Mouse (Mus musculus) small intestine, adult 2 months (tissue): Measurements from ENCODE around the gene Mrps27. TPM values are rescaled to one million over a fixed set of nuclear protein-coding genes. Genes with fewer than 3 reads are reported as not detected.

Source experiments
- H3K27ac ChIP-seq: fragments of 200-500 bp; 2 replicates; pipeline ENCODE4 v1.5.1; 2012; ENCODE audit warnings: low read depth, low read length, control low read depth, inconsistent platforms; ENCODE audit not compliant: insufficient read depth
- H3K27me3 ChIP-seq: fragments of 200-500 bp; 2 replicates; pipeline ENCODE4 v1.6.1; 2012; ENCODE audit warnings: mild to moderate bottlenecking, moderate library complexity, low read length, inconsistent platforms; ENCODE audit not compliant: control insufficient read depth, insufficient read depth
- H3K36me3 ChIP-seq: fragments of 200-500 bp; 2 replicates; pipeline ENCODE4 v1.6.1; 2012; ENCODE audit warnings: mild to moderate bottlenecking, low read length, control low read depth, inconsistent platforms; ENCODE audit not compliant: control insufficient read depth, insufficient read depth
- H3K4me1 ChIP-seq: fragments of 200-500 bp; 2 replicates; pipeline ENCODE4 v1.6.1; 2012; ENCODE audit warnings: low read length, inconsistent platforms, mixed read lengths; ENCODE audit not compliant: control insufficient read depth, insufficient read depth, insufficient read length
- H3K4me3 ChIP-seq: fragments of 200-500 bp; 2 replicates; pipeline ENCODE4 v1.5.1; 2012; ENCODE audit warnings: low read depth, mild to moderate bottlenecking, control low read depth, inconsistent platforms, low read length, moderate library complexity
- CTCF ChIP-seq: fragments of 200-500 bp; IDR thresholded peaks from 2 replicates; pipeline ENCODE4 v1.5.1; 2012; ENCODE audit warnings: low read depth, mild to moderate bottlenecking, control low read depth, inconsistent platforms, low read length, moderate library complexity, mixed read lengths; ENCODE audit not compliant: insufficient replicate concordance, insufficient read length; ENCODE audit errors: extremely low read depth
- POLR2A ChIP-seq: fragments of 200-500 bp; IDR thresholded peaks from 2 replicates; pipeline ENCODE4 v1.6.1; 2012; ENCODE audit warnings: low read depth, mild to moderate bottlenecking, control low read depth, inconsistent platforms, low read length, moderate library complexity
- WGBS: fragments of 180-500 bp; shearing (Covaris S2); methylation state at CpG from one replicate; pipeline ENCODE4 v1.1.7; 2018; 5-methylcytosine and 5-hydroxymethylcytosine counted together
- polyA plus RNA-seq: library from polyadenylated mRNA; depleted of rRNA; stranded (reverse); fragments of >200 nt; gene quantifications from 2 replicates; pipeline ENCODE4 v1.2.3, GENCODE M21; 2012

The Mrps27 gene
- polyA plus RNA-seq, 1 experiment = 7.8 TPM

- TF ChIP-seq CTCF = no peak
- no peak for TF ChIP-seq POLR2A
- H3K4me1 ChIP-seq = no peaks in the 10 kb centered on the region
Observed at GRCm38 (mm10) chr13:99374191-99374590, 29.6 kb downstream of the Mrps27 start.

GRCm38 (mm10) chr13:99375550-99375949, 31.0 kb downstream of the Mrps27 start:
- Histone ChIP-seq H3K27me3 (no peaks in the 10 kb centered on the region), H3K36me3 (peaks cover 7% of the 10 kb centered on the region; the same call in 1 of the 2 replicates), H3K27ac (no peak overlapping the region), H3K4me3 (no peak overlapping the region), H3K4me1 (no peaks in the 10 kb centered on the region)
- WGBS = 45% methylated on average over 6 of the region's 6 CpGs
- no peak for TF ChIP-seq POLR2A
- TF ChIP-seq CTCF = peak; percentile 83; the same call in 1 of the 2 replicates

More at GRCm38 (mm10) chr13:99374191-99374590, 29.6 kb downstream of the Mrps27 start:
- Histone ChIP-seq H3K4me3 (no peak overlapping the region), H3K27me3 (no peaks in the 10 kb centered on the region), H3K36me3 (peaks cover 4% of the 10 kb centered on the region; the same call in 1 of the 2 replicates), H3K27ac (no peak overlapping the region)
- 88% methylated on average over 4 of the region's 4 CpGs for WGBS

GRCm38 (mm10) chr13:99377055-99377454, 32.5 kb downstream of the Mrps27 start:
- no peak overlapping the region for H3K4me3 ChIP-seq
- TF ChIP-seq POLR2A (no peak), CTCF (no peak)
- H3K27ac ChIP-seq = no peak overlapping the region
- no peaks in the 10 kb centered on the region for H3K27me3 ChIP-seq
- H3K36me3 ChIP-seq = 0 out of 2 replicates have a peak, but pooled peaks cover 4% of the 10 kb centered on the region
- H3K4me1 ChIP-seq = no peaks in the 10 kb centered on the region
- 86% methylated on average over 6 of the region's 6 CpGs for WGBS

GRCm38 (mm10) chr13:99378223-99378622, 33.6 kb downstream of the Mrps27 start:
- Histone ChIP-seq H3K4me1 (no peaks in the 10 kb centered on the region), H3K4me3 (no peak overlapping the region), H3K27ac (no peak overlapping the region), H3K36me3 (0 out of 2 replicates have a peak, but pooled peaks cover 7% of the 10 kb centered on the region), H3K27me3 (no peaks in the 10 kb centered on the region)
- TF ChIP-seq CTCF = no peak
- no peak for TF ChIP-seq POLR2A
- WGBS = 85% methylated on average over 1 of the region's 1 CpGs

- TF ChIP-seq POLR2A = no peak
- TF ChIP-seq CTCF = no peak
- WGBS = 67% methylated on average over 6 of the region's 6 CpGs
- Histone ChIP-seq H3K27me3 (no peaks in the 10 kb centered on the region), H3K4me3 (no peak overlapping the region), H3K4me1 (no peaks in the 10 kb centered on the region), H3K36me3 (peaks cover 9% of the 10 kb centered on the region; the same call in 1 of the 2 replicates), H3K27ac (no peak overlapping the region)
Observed at GRCm38 (mm10) chr13:99382373-99382772, 37.8 kb downstream of the Mrps27 start.

GRCm38 (mm10) chr13:99384555-99385203, 40.1 kb downstream of the Mrps27 start:
- H3K27me3 ChIP-seq = no peaks in the 10 kb centered on the region
- 82% methylated on average over 7 of the region's 7 CpGs for WGBS
- TF ChIP-seq POLR2A (no peak), CTCF (no peak)

GRCm38 (mm10) chr13:99385911-99386310, 41.3 kb downstream of the Mrps27 start:
- H3K27ac ChIP-seq = no peak overlapping the region
- H3K36me3 ChIP-seq = peaks cover 5% of the 10 kb centered on the region; the same call in 1 of the 2 replicates
- 86% methylated on average over 6 of the region's 6 CpGs for WGBS
- no peaks in the 10 kb centered on the region for H3K4me1 ChIP-seq
- no peak for TF ChIP-seq CTCF
- no peak for TF ChIP-seq POLR2A
- no peak overlapping the region for H3K4me3 ChIP-seq
- no peaks in the 10 kb centered on the region for H3K27me3 ChIP-seq

More at GRCm38 (mm10) chr13:99384555-99385203, 40.1 kb downstream of the Mrps27 start:
- H3K36me3 ChIP-seq = peaks cover 9% of the 10 kb centered on the region; the same call in 1 of the 2 replicates
- no peaks in the 10 kb centered on the region for H3K4me1 ChIP-seq
- no peak overlapping the region for H3K4me3 ChIP-seq
- no peak overlapping the region for H3K27ac ChIP-seq

GRCm38 (mm10) chr13:99386341-99386740, 41.8 kb downstream of the Mrps27 start:
- TF ChIP-seq POLR2A = no peak
- no peak for TF ChIP-seq CTCF
- no peaks in the 10 kb centered on the region for H3K4me1 ChIP-seq
- H3K4me3 ChIP-seq = no peak overlapping the region
- H3K27me3 ChIP-seq = no peaks in the 10 kb centered on the region
- no peak overlapping the region for H3K27ac ChIP-seq
- peaks cover 5% of the 10 kb centered on the region; the same call in 1 of the 2 replicates for H3K36me3 ChIP-seq
- WGBS = 92% methylated on average over 7 of the region's 7 CpGs
